Mouse (Mus musculus) liver, postnatal 0 days (tissue): ENCODE measurements around the gene B3glct. TPM values are rescaled to one million over a fixed set of nuclear protein-coding genes. Genes with fewer than 3 reads are reported as not detected.
A peak's percentile ranks its signal among the peaks of the same experiment; 100 is the strongest.

Source experiments
- ATAC-seq: fragments of 200-750 bp; cut with Nextera tagmentation; 2 replicates; pipeline ENCODE4 v1.8.0; 2017; ENCODE audit warnings: mild to moderate bottlenecking, moderate library complexity
- DNase-seq: peaks from one replicate; pipeline ENCODE4 v3.0.0-alpha.2; 2016
- H3K27ac ChIP-seq: fragments of 300-500 bp; sonication (generic); 2 replicates; pipeline ENCODE4 v1.5.1; 2014; ENCODE audit warnings: antibody characterized with exemption, moderate library complexity, mild to moderate bottlenecking, low read depth
- H3K27me3 ChIP-seq: fragments of 300-500 bp; sonication (generic); 2 replicates; pipeline ENCODE4 v1.6.1; 2014; ENCODE audit warnings: low read length, control low read depth, mixed read lengths; ENCODE audit not compliant: insufficient read depth
- H3K36me3 ChIP-seq: fragments of 300-500 bp; sonication (generic); replicated peaks from 2 replicates; pipeline ENCODE4 v1.6.1; 2014; ENCODE audit warnings: mild to moderate bottlenecking, control low read depth, low read length, moderate library complexity, mixed read lengths; ENCODE audit not compliant: insufficient read depth
- H3K4me1 ChIP-seq: fragments of 300-500 bp; sonication (generic); 2 replicates; pipeline ENCODE4 v1.6.1; 2014; ENCODE audit warnings: antibody characterized with exemption, mild to moderate bottlenecking, control low read depth; ENCODE audit not compliant: insufficient read depth
- H3K4me2 ChIP-seq: fragments of 300-500 bp; sonication (generic); 2 replicates; pipeline ENCODE4 v1.6.1; 2014; ENCODE audit warnings: low read depth, mild to moderate bottlenecking, low read length, moderate library complexity, mixed read lengths
- H3K4me3 ChIP-seq: fragments of 300-500 bp; sonication (generic); 2 replicates; pipeline ENCODE4 v1.5.1; 2014; ENCODE audit warnings: low read depth, low read length
- H3K9ac ChIP-seq: fragments of 300-500 bp; sonication (generic); replicated peaks from 2 replicates; pipeline ENCODE4 v1.6.1; 2014; ENCODE audit warnings: mild to moderate bottlenecking, moderate library complexity
- H3K9me3 ChIP-seq: fragments of 300-500 bp; sonication (generic); 2 replicates; pipeline ENCODE4 v1.6.1; 2016; ENCODE audit warnings: mild to moderate bottlenecking, control low read depth, low read length, mixed read lengths
- CTCF ChIP-seq: sonication (generic); IDR thresholded peaks from 2 replicates; pipeline ENCODE4 v1.5.1; 2016; ENCODE audit warnings: antibody characterized with exemption, low read depth
- EP300 ChIP-seq: IDR thresholded peaks from 2 replicates; pipeline ENCODE4 v1.6.1; 2016; ENCODE audit warnings: antibody characterized with exemption, low read depth, mild to moderate bottlenecking
- WGBS: fragments of 180-500 bp; shearing (Covaris S2); extraction: QIAGEN DNeasy Blood & Tissue Kit; methylation state at CpG from one replicate; pipeline ENCODE4 v1.1.7; 2014; ENCODE audit not compliant: insufficient replicate concordance; 5-methylcytosine and 5-hydroxymethylcytosine counted together
- polyA plus RNA-seq: library from polyadenylated mRNA; unstranded; fragments of >200 nt; fragmentation: Nextera tagmentation; extraction: Ambion mirVana; gene quantifications from 2 replicates; pipeline ENCODE4 v1.2.1, GENCODE M21; 2015

B3glct gene
- polyA plus RNA-seq, 1 experiment from 2014 or later, result 2.5 TPM

GRCm38 (mm10) chr5:149702770-149703169 lies 24.7 kb downstream of the B3glct start:
- no peaks in the 10 kb centered on the region for H3K27me3 ChIP-seq
- no peak overlapping the region for H3K27ac ChIP-seq
- ATAC-seq (no peak), DNase-seq (no peak)
- no peak overlapping the region for H3K4me3 ChIP-seq
- no peaks in the 10 kb centered on the region for H3K36me3 ChIP-seq
- H3K9ac ChIP-seq, result no peak overlapping the region
- no peaks in the 10 kb centered on the region for H3K4me1 ChIP-seq
- TF ChIP-seq CTCF (peak; percentile 59), EP300 (no peak)
- peaks cover 3% of the 10 kb centered on the region; the same call in 1 of the 2 replicates for H3K9me3 ChIP-seq
- H3K4me2 ChIP-seq, result no peak overlapping the region

DNA sequence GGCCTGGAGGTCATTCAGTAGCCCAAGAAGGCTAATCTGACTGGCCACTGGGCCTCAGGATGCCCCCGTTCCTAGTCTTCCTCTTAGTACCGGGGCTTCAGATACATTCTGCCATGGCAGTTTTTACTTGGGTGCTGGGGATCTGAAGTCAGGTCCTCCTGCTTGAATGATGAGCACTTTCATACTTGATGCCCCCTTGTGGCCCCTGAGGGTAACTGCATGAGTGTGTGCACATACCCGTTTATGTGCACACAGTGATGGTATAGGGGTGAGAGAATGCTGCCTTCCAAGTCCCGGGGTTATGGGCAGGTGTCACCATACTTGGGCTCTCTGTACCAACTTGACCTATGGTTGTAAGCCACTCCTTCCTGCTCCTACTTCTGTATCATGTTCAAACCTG lies 33.5 kb downstream of the B3glct start:
- H3K9ac ChIP-seq, result no peak overlapping the region
- no peaks in the 10 kb centered on the region for H3K4me1 ChIP-seq
- peaks cover 7% of the 10 kb centered on the region; the same call in 1 of the 2 replicates for H3K9me3 ChIP-seq
- H3K36me3 ChIP-seq, result no peaks in the 10 kb centered on the region
- H3K27me3 ChIP-seq, result no peaks in the 10 kb centered on the region
- TF ChIP-seq CTCF, result peak; percentile 53
- TF ChIP-seq EP300, result no peak
- no peak overlapping the region for H3K27ac ChIP-seq
- no peak overlapping the region for H3K4me3 ChIP-seq
- DNase-seq, result no peak
- no peak for ATAC-seq
- WGBS, result 85% methylated on average over 4 of the region's 4 CpGs
- no peak overlapping the region for H3K4me2 ChIP-seq

DNA sequence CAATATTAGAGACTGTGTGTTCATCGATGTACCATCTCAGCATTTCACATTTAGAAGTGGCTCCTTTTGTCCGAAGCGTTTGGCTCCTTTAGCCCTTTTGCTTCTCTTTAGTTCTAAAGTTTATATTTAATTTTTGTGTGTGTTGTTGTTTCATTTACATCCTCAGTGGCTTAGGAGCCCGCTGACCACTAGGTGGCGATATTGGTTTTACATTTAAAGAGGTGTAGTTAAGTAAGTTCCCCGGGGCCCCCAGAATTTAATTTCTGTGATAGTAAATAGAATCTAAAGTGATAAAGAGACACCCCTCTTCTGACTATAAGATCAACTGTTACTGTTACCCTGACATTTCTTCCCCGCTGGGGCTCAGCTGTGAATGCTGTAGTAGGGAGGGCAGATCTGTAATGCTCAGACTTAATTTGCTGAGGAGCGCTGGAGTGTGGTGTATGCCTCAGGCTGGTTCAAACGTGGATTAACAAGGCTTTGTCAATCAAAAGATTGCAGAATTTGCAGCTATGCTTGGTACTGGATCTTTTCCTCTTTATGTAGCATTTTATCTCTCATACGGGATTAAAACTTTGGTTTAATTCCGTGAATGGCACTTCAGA lies 35.2 kb downstream of the B3glct start:
- Histone ChIP-seq H3K27me3 (no peaks in the 10 kb centered on the region), H3K4me2 (no peak overlapping the region), H3K27ac (no peak overlapping the region), H3K9ac (no peak overlapping the region), H3K36me3 (no peaks in the 10 kb centered on the region), H3K9me3 (peaks cover 7% of the 10 kb centered on the region; the same call in 1 of the 2 replicates), H3K4me3 (no peak overlapping the region), H3K4me1 (no peaks in the 10 kb centered on the region)
- ATAC-seq, result no peak
- TF ChIP-seq CTCF (peak; percentile 65), EP300 (no peak)
- WGBS, result 55% methylated on average over 11 of the region's 11 CpGs
- DNase-seq, result peak; percentile 53

- Histone ChIP-seq H3K27ac (no peak overlapping the region), H3K4me1 (no peaks in the 10 kb centered on the region), H3K9me3 (peaks cover under 1% of the 10 kb centered on the region; the same call in 1 of the 2 replicates), H3K27me3 (no peaks in the 10 kb centered on the region), H3K9ac (no peak overlapping the region), H3K4me3 (no peak overlapping the region), H3K36me3 (no peaks in the 10 kb centered on the region), H3K4me2 (no peak overlapping the region)
- ATAC-seq (no peak), DNase-seq (no peak)
- no peak for TF ChIP-seq CTCF
- 73% methylated on average over 16 of the region's 16 CpGs for whole genome bisulfite sequencing
Measured at GRCm38 (mm10) chr5:149713834-149714233, 35.8 kb downstream of the B3glct start.

DNA sequence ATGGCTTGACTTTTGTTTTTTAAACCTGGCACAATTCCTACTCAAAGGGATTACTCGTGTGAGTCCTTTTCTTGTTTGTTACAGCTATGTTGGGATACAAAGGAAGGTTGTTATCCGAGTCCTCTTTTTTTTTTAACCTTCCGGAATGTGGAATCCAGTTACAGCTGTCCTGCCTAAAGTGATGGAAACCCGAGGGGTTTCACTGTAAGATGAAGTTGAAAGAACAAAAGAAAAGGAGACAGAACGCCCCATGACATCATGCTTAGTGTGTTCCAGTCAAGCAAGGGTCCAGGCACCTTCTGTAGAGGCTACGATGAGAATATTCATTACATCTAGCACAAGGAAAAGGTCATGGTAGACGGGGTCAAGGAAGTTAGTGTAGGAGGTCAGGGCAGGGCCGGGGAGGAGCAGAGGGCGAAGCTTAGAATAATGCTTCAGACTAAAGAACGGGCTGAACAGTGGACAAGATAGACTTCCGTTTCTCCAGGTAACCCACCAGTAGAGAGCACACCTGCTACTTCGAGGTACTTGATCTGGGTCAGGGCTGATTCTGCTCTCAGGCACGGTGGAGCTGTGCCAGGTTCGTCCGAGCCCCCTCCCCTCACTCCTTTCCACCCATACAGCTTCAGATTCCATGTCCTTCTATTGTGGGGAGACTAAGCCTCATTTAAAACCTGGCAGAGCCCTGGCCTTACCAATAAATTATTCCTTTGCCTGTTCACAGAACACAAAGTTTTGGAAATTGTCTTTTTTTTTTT lies 37.7 kb downstream of the B3glct start:
- Histone ChIP-seq H3K4me3 (no peak overlapping the region), H3K27ac (no peak overlapping the region), H3K27me3 (no peaks in the 10 kb centered on the region), H3K9me3 (no peaks in the 10 kb centered on the region), H3K4me1 (no peaks in the 10 kb centered on the region), H3K4me2 (no peak overlapping the region), H3K36me3 (no peaks in the 10 kb centered on the region), H3K9ac (no peak overlapping the region)
- ATAC-seq, result no peak
- DNase-seq, result no peak
- 77% methylated on average over 15 of the region's 15 CpGs for WGBS
- TF ChIP-seq CTCF (no peak), EP300 (no peak)

DNA sequence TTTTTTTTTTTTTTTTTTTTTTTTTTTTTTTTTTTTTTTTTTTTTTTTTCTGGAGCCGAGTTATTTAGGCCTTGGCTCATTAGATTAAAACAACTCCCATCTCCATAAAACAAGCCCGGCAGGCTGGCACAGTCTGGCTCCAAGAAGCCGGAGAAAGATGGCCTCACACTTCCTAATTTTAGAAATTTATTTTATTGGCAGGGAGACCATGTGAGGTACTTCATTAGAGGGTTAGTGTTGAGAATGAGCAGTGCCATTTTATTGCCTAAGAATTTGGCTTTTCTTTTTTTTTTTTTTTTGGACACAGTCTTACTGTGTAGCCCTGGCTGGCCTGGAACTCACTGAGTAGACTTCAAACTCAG lies 38.3 kb downstream of the B3glct start:
- no peak overlapping the region for H3K4me3 ChIP-seq
- WGBS, result 69% methylated on average over 3 of the region's 3 CpGs
- DNase-seq, result no peak

More for the DNA sequence above, 38.3 kb downstream of the B3glct start:
- TF ChIP-seq CTCF, result no peak
- TF ChIP-seq EP300, result no peak
- H3K4me2 ChIP-seq, result no peak overlapping the region
- no peaks in the 10 kb centered on the region for H3K27me3 ChIP-seq
- no peak overlapping the region for H3K9ac ChIP-seq
- ATAC-seq, result no peak
- H3K9me3 ChIP-seq, result no peaks in the 10 kb centered on the region
- no peaks in the 10 kb centered on the region for H3K36me3 ChIP-seq
- H3K27ac ChIP-seq, result no peak overlapping the region
- no peaks in the 10 kb centered on the region for H3K4me1 ChIP-seq
